Comparison of ENCODE assay signal across 23 mouse cellular contexts in the genomic region with DNA sequence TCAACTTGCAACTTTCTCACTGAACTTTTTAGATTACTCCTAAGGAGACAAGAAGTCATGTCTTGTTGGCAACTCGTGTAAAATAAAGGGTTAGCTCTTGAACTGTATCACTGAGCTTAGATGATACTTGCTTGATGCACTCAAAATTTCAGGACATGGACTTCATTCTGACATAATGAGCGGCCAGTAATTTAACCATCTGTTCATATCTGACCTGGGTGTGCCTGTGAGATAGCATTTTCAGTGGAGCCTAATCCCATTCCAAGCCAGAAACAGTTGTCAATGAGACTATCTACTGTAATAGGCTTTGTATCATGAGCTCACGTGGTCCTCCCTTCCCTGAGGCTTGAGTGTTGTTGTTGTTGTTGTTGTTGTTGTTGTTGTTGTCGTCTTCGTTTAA.
DNase-seq lines count a peak whose midpoint lies in the region; ATAC-seq and TF ChIP-seq lines count a peak whose summit lies in the region.
"Had no signal": no experiment of that assay in that cellular context is flagged by ENCODE, and none has a peak within 500 bp of the region (broad histone marks: within the 10 kb centered on the region; RNA-seq: fewer than 3 reads in every experiment).

No protein-coding gene starts in this region.

- H3K27me3 ChIP-seq in heart, embryonic 11.5 days (ENCODE audit: control insufficient read depth, insufficient read depth, low read length): no peaks in the 10 kb centered on the region
- no peaks in the 10 kb centered on the region for H3K27me3 ChIP-seq in MEL (ENCODE audit: control insufficient read depth in 1 of 2, insufficient read depth in 2 of 2, low read length in 2 of 2)
- H3K27me3 ChIP-seq in hindbrain, embryonic 14.5 days (ENCODE audit: control insufficient read depth, insufficient read depth, low read length): no peaks in the 10 kb centered on the region
- H3K27me3 ChIP-seq: embryonic facial prominence, embryonic 12.5 days; forebrain, embryonic 12.5 days had no signal

- no peaks in the 10 kb centered on the region for H3K36me3 ChIP-seq in heart, embryonic 11.5 days (ENCODE audit: control insufficient read depth, insufficient read depth, low read length)
- H3K36me3 ChIP-seq in MEL (ENCODE audit: control insufficient read depth in 1 of 2, insufficient read depth in 2 of 2, low read length in 2 of 2): peaks cover 0 to 38% of the 10 kb centered on the region in 2 experiments; a peak in 2 of 4 replicates
- H3K36me3 ChIP-seq in hindbrain, embryonic 14.5 days (replicated peaks; ENCODE audit: control insufficient read depth, insufficient read depth): no peaks in the 10 kb centered on the region
- H3K36me3 ChIP-seq: embryonic facial prominence, embryonic 10.5 days; embryonic facial prominence, embryonic 12.5 days; forebrain, embryonic 10.5 days; forebrain, embryonic 12.5 days had no signal

- no peak for TF ChIP-seq CTCF in MEL (IDR thresholded peaks at IDR 0.05 in 2 of 3, conservative IDR thresholded peaks at IDR 0.05 in 1 of 3; ENCODE audit: control insufficient read depth in 1 of 3, insufficient read depth in 1 of 3, low read depth in 2 of 3, low read length in 3 of 3, poor library complexity in 1 of 3, severe bottlenecking in 1 of 3)

- peak; percentile 23 for DNase-seq in heart, adult 11 months
- no peak for DNase-seq in MEL (ENCODE audit: low read depth, low spot score)
- no peak for DNase-seq in frontal cortex, postnatal 25 days (ENCODE audit: low spot score in 2 of 2)
- DNase-seq in hindbrain, embryonic 14.5 days (ENCODE audit: low spot score): no peak
- DNase-seq: adrenal gland, adult 8-10 months; adrenal gland, postnatal 14 days; adrenal gland, postnatal 36 days; cerebellum, adult 11-12 months; cerebellum, adult 2 months; cerebellum, adult 9-10 months; cerebellum, postnatal 10 days; cerebellum, postnatal 25 days had no signal

- no peak overlapping the region for H3K4me3 ChIP-seq in heart, embryonic 11.5 days (ENCODE audit: low read depth, low read length)
- no peak overlapping the region for H3K4me3 ChIP-seq in MEL (ENCODE audit: control insufficient read depth in 1 of 2, insufficient read depth in 1 of 2, low read depth in 2 of 2, low read length in 2 of 2)
- no peak overlapping the region for H3K4me3 ChIP-seq in hindbrain, embryonic 14.5 days (replicated peaks; ENCODE audit: low read length)
- H3K4me3 ChIP-seq: embryonic facial prominence, embryonic 10.5 days; embryonic facial prominence, embryonic 12.5 days; forebrain, embryonic 10.5 days; forebrain, embryonic 12.5 days had no signal

- H3K79me2 ChIP-seq in MEL (ENCODE audit: control insufficient read depth, insufficient read depth, low read length, poor library complexity): no peaks in the 10 kb centered on the region

- no peak overlapping the region for H3K27ac ChIP-seq in heart, embryonic 11.5 days (ENCODE audit: low read depth, low read length)
- no peak overlapping the region for H3K27ac ChIP-seq in MEL (ENCODE audit: control insufficient read depth, low read depth, low read length)
- no peak overlapping the region for H3K27ac ChIP-seq in hindbrain, embryonic 14.5 days
- H3K27ac ChIP-seq: embryonic facial prominence, embryonic 10.5 days; embryonic facial prominence, embryonic 12.5 days; forebrain, embryonic 10.5 days; forebrain, embryonic 12.5 days had no signal

- H3K4me2 ChIP-seq in heart, embryonic 11.5 days: no peak overlapping the region
- no peak overlapping the region for H3K4me2 ChIP-seq in hindbrain, embryonic 14.5 days (replicated peaks)
- H3K4me2 ChIP-seq: embryonic facial prominence, embryonic 12.5 days; forebrain, embryonic 12.5 days had no signal

- 75% methylated on average over 5 of the region's 5 CpGs for whole genome bisulfite sequencing in heart, embryonic 11.5 days (ENCODE audit: insufficient replicate concordance)
- 94% methylated on average over 5 of the region's 5 CpGs for WGBS in hindbrain, embryonic 14.5 days

- TF ChIP-seq EP300 in MEL (IDR thresholded peaks at IDR 0.05; ENCODE audit: low read depth in 1 of 2, low read length in 2 of 2): peak; percentile 6 to 58; a peak in 1 of 4 replicates

- TF ChIP-seq RAD21 in MEL (IDR thresholded peaks at IDR 0.05; ENCODE audit: low read depth, low read length): no peak

- no peak overlapping the region for H3K9ac ChIP-seq in heart, embryonic 11.5 days (ENCODE audit: low read depth, low read length)
- no peak overlapping the region for H3K9ac ChIP-seq in MEL (ENCODE audit: control insufficient read depth, low read depth, low read length, poor library complexity, severe bottlenecking)
- no peak overlapping the region for H3K9ac ChIP-seq in hindbrain, embryonic 14.5 days
- H3K9ac ChIP-seq: embryonic facial prominence, embryonic 12.5 days; forebrain, embryonic 12.5 days had no signal

- ATAC-seq in heart, embryonic 11.5 days (replicated peaks; ENCODE audit: insufficient number of reproducible peaks, low FRiP score, low TSS enrichment): no peak
- ATAC-seq in erythroid progenitor cell, adult 5-6 weeks (replicated peaks; ENCODE audit: low FRiP score, poor library complexity, severe bottlenecking): peak; percentile 66; the same call in 1 of the 2 replicates
- ATAC-seq in megakaryocyte-erythroid progenitor cell, adult 5-6 weeks (replicated peaks; ENCODE audit: low FRiP score, low TSS enrichment, poor library complexity, severe bottlenecking): peak; percentile 53
- ATAC-seq in hindbrain, embryonic 14.5 days (ENCODE audit: low FRiP score): no peak
- ATAC-seq: activated CD4-positive, CD25-positive, alpha-beta regulatory T cell, adult 4 months; forebrain, embryonic 14.5 days; forebrain, embryonic 16.5 days; Patski had no signal

- no peak for TF ChIP-seq POLR2A in MEL (IDR thresholded peaks at IDR 0.05; ENCODE audit: control insufficient read depth in 1 of 2, insufficient read depth in 1 of 2, low read depth in 1 of 2, low read length in 2 of 2, poor library complexity in 1 of 2)

- H3K9me3 ChIP-seq in heart, embryonic 11.5 days (replicated peaks; ENCODE audit: control insufficient read depth, low read length): no peaks in the 10 kb centered on the region
- no peaks in the 10 kb centered on the region for H3K9me3 ChIP-seq in MEL (replicated peaks; ENCODE audit: insufficient read depth, low read length)
- H3K9me3 ChIP-seq in hindbrain, embryonic 14.5 days (ENCODE audit: control insufficient read depth, low read length): no peaks in the 10 kb centered on the region
- H3K9me3 ChIP-seq: embryonic facial prominence, embryonic 10.5 days; embryonic facial prominence, embryonic 12.5 days; forebrain, embryonic 10.5 days; forebrain, embryonic 12.5 days had no signal

- no peaks in the 10 kb centered on the region for H3K4me1 ChIP-seq in heart, embryonic 11.5 days (ENCODE audit: control insufficient read depth, insufficient read depth, low read length)
- peaks cover 24 to 25% of the 10 kb centered on the region in 2 experiments for H3K4me1 ChIP-seq in MEL (ENCODE audit: control insufficient read depth in 1 of 2, insufficient read depth in 2 of 2, low read length in 2 of 2)
- H3K4me1 ChIP-seq in hindbrain, embryonic 14.5 days (replicated peaks; ENCODE audit: control insufficient read depth, insufficient read depth, low read length): no peaks in the 10 kb centered on the region
- H3K4me1 ChIP-seq: embryonic facial prominence, embryonic 10.5 days; embryonic facial prominence, embryonic 12.5 days; forebrain, embryonic 10.5 days; forebrain, embryonic 12.5 days had no signal

TF ChIP-seq in MEL, 35 proteins besides CTCF, POLR2A, EP300 and RAD21:
- TF ChIP-seq ZNF384 (IDR thresholded peaks at IDR 0.05; ENCODE audit: low read depth, low read length) (no peak), HCFC1 (IDR thresholded peaks at IDR 0.05; ENCODE audit: low read depth, low read length) (no peak), ETS1 (IDR thresholded peaks at IDR 0.05; ENCODE audit: low read depth, low read length) (peak; percentile 17; the same call in 1 of the 2 replicates), MYB (IDR thresholded peaks at IDR 0.05; ENCODE audit: low read depth, low read length) (no peak), GATA1 (IDR thresholded peaks at IDR 0.05; ENCODE audit: low read depth, low read length) (0 out of 2 replicates have a peak, but pooled peaks have one; percentile 21), SMC3 (IDR thresholded peaks at IDR 0.05; ENCODE audit: low read depth, low read length) (no peak)
TF ChIP-seq in MEL: peak in this region for 2.

Comparison
In these comparisons a context has a peak if more than half of its experiments do, and no peak if none do; other contexts are left out.
1. ATAC-seq: peak in erythroid progenitor cell, adult 5-6 weeks (single experiment) and megakaryocyte-erythroid progenitor cell, adult 5-6 weeks (single experiment); none in heart, embryonic 11.5 days (single experiment) and hindbrain, embryonic 14.5 days (single experiment).